Mouse (Mus musculus): ENCODE measurements around the gene Bclaf1. TPM values are rescaled to one million over a fixed set of nuclear protein-coding genes. Genes with fewer than 3 reads are reported as not detected.

Gene Bclaf1
- polyA plus RNA-seq (2016; fragmentation: Nextera tagmentation; extraction: Ambion mirVana), result 153 and 174 TPM in 2 replicates

GRCm38 (mm10) chr10:20311918-20312735 lies at the start of gene Bclaf1:
Gene Bclaf1, plus strand, starts transcription at chr10:20312469.
- Histone ChIP-seq H3K4me3 (peak within 1 kb of the TSS; percentile 88), H3K36me3 (peaks cover 20% of the 10 kb centered on the region), H3K27me3 (ENCODE audit: low read depth, poor library complexity, severe bottlenecking) (no peaks in the 10 kb centered on the region), H3K9me3 (replicated peaks) (no peaks in the 10 kb centered on the region), H3K4me1 (peaks cover 15% of the 10 kb centered on the region), H3K27ac (peak within 1 kb of the TSS; percentile 99)
- peak; percentile 100 for DNase-seq (ENCODE audit: low spot score)
- under 1% methylated on average over 84 of the region's 84 CpGs for WGBS

GRCm38 (mm10) chr10:20262896-20263295 lies 49.4 kb upstream of the Bclaf1 start:
- peaks cover 4% of the 10 kb centered on the region; the same call in 1 of the 2 replicates for H3K4me1 ChIP-seq
- WGBS, result 84% methylated on average over 6 of the region's 6 CpGs
- no peaks in the 10 kb centered on the region for H3K36me3 ChIP-seq
- DNase-seq (ENCODE audit: low spot score), result no peak
- no peaks in the 10 kb centered on the region for H3K9me3 ChIP-seq (replicated peaks)
- H3K4me3 ChIP-seq, result no peak overlapping the region
- peaks cover 19% of the 10 kb centered on the region; the same call in 1 of the 2 replicates for H3K27me3 ChIP-seq (ENCODE audit: low read depth, poor library complexity, severe bottlenecking)
- no peak overlapping the region for H3K27ac ChIP-seq

- peaks cover 21% of the 10 kb centered on the region; the same call in 1 of the 2 replicates for H3K27me3 ChIP-seq (ENCODE audit: low read depth, poor library complexity, severe bottlenecking)
Observed at GRCm38 (mm10) chr10:20264479-20264878, 47.8 kb upstream of the Bclaf1 start.

GRCm38 (mm10) chr10:20267032-20267431 lies 45.2 kb upstream of the Bclaf1 start:
- H3K4me3 ChIP-seq, result no peak overlapping the region
- no peak overlapping the region for H3K27ac ChIP-seq
- H3K9me3 ChIP-seq (replicated peaks), result no peaks in the 10 kb centered on the region
- no peaks in the 10 kb centered on the region for H3K36me3 ChIP-seq
- DNase-seq (ENCODE audit: low spot score), result no peak
- peaks cover 36% of the 10 kb centered on the region; the same call in 1 of the 2 replicates for H3K27me3 ChIP-seq (ENCODE audit: low read depth, poor library complexity, severe bottlenecking)
- WGBS, result 75% methylated on average over 10 of the region's 10 CpGs
- H3K4me1 ChIP-seq, result peaks cover 12% of the 10 kb centered on the region; the same call in 1 of the 2 replicates

More at GRCm38 (mm10) chr10:20264479-20264878, 47.8 kb upstream of the Bclaf1 start:
- Histone ChIP-seq H3K36me3 (no peaks in the 10 kb centered on the region), H3K4me1 (peaks cover 12% of the 10 kb centered on the region; the same call in 1 of the 2 replicates), H3K4me3 (no peak overlapping the region), H3K9me3 (replicated peaks) (no peaks in the 10 kb centered on the region), H3K27ac (no peak overlapping the region)
- WGBS, result 94% methylated on average over 7 of the region's 7 CpGs
- no peak for DNase-seq (ENCODE audit: low spot score)

- H3K27me3 ChIP-seq (ENCODE audit: low read depth, poor library complexity, severe bottlenecking), result peaks cover 55% of the 10 kb centered on the region
Observed at GRCm38 (mm10) chr10:20268945-20269344, 43.3 kb upstream of the Bclaf1 start.

GRCm38 (mm10) chr10:20272380-20272779 lies 39.9 kb upstream of the Bclaf1 start:
- no peak for DNase-seq (ENCODE audit: low spot score)
- Histone ChIP-seq H3K27me3 (ENCODE audit: low read depth, poor library complexity, severe bottlenecking) (peaks cover 44% of the 10 kb centered on the region), H3K27ac (no peak overlapping the region), H3K36me3 (no peaks in the 10 kb centered on the region), H3K4me1 (peaks cover 12% of the 10 kb centered on the region; the same call in 1 of the 2 replicates), H3K4me3 (no peak overlapping the region), H3K9me3 (replicated peaks) (no peaks in the 10 kb centered on the region)
- 86% methylated on average over 5 of the region's 5 CpGs for WGBS

More at GRCm38 (mm10) chr10:20268945-20269344, 43.3 kb upstream of the Bclaf1 start:
- Histone ChIP-seq H3K36me3 (no peaks in the 10 kb centered on the region), H3K9me3 (replicated peaks) (no peaks in the 10 kb centered on the region), H3K4me3 (no peak overlapping the region), H3K4me1 (peaks cover 12% of the 10 kb centered on the region; the same call in 1 of the 2 replicates), H3K27ac (no peak overlapping the region)
- 62% methylated on average over 7 of the region's 7 CpGs for WGBS
- DNase-seq (ENCODE audit: low spot score), result no peak

- Histone ChIP-seq H3K9me3 (replicated peaks) (no peaks in the 10 kb centered on the region), H3K4me3 (no peak overlapping the region), H3K27me3 (ENCODE audit: low read depth, poor library complexity, severe bottlenecking) (peaks cover 40% of the 10 kb centered on the region), H3K36me3 (no peaks in the 10 kb centered on the region), H3K27ac (no peak overlapping the region), H3K4me1 (peaks cover 12% of the 10 kb centered on the region; the same call in 1 of the 2 replicates)
- DNase-seq (ENCODE audit: low spot score), result no peak
- 59% methylated on average over 15 of the region's 15 CpGs for WGBS
Observed at GRCm38 (mm10) chr10:20273278-20273677, 39.0 kb upstream of the Bclaf1 start.

GRCm38 (mm10) chr10:20274022-20274421 lies 38.2 kb upstream of the Bclaf1 start:
- H3K4me1 ChIP-seq, result peaks cover 4% of the 10 kb centered on the region; the same call in 1 of the 2 replicates
- WGBS, result 83% methylated on average over 9 of the region's 9 CpGs
- H3K9me3 ChIP-seq (replicated peaks), result no peaks in the 10 kb centered on the region
- no peaks in the 10 kb centered on the region for H3K36me3 ChIP-seq
- no peak for DNase-seq (ENCODE audit: low spot score)
- no peak overlapping the region for H3K4me3 ChIP-seq
- H3K27ac ChIP-seq, result no peak overlapping the region
- peaks cover 40% of the 10 kb centered on the region for H3K27me3 ChIP-seq (ENCODE audit: low read depth, poor library complexity, severe bottlenecking)

GRCm38 (mm10) chr10:20281456-20281855 lies 30.8 kb upstream of the Bclaf1 start:
- no peak for DNase-seq (ENCODE audit: low spot score)
- H3K4me3 ChIP-seq, result no peak overlapping the region
- H3K27ac ChIP-seq, result no peak overlapping the region
- no peaks in the 10 kb centered on the region for H3K9me3 ChIP-seq (replicated peaks)
- no peaks in the 10 kb centered on the region for H3K36me3 ChIP-seq
- no peaks in the 10 kb centered on the region for H3K27me3 ChIP-seq (ENCODE audit: low read depth, poor library complexity, severe bottlenecking)
- H3K4me1 ChIP-seq, result peaks cover 19% of the 10 kb centered on the region
- WGBS, result 78% methylated on average over 2 of the region's 2 CpGs

- DNase-seq (ENCODE audit: low spot score), result peak; percentile 43
- Histone ChIP-seq H3K4me3 (no peak overlapping the region), H3K27ac (peak overlapping the region; percentile 50)
Observed at GRCm38 (mm10) chr10:20285289-20285975, 26.8 kb upstream of the Bclaf1 start.

GRCm38 (mm10) chr10:20285994-20286836 lies 26.1 kb upstream of the Bclaf1 start:
- Histone ChIP-seq H3K4me1 (peaks cover 28% of the 10 kb centered on the region), H3K27me3 (ENCODE audit: low read depth, poor library complexity, severe bottlenecking) (no peaks in the 10 kb centered on the region), H3K9me3 (replicated peaks) (no peaks in the 10 kb centered on the region), H3K27ac (peak overlapping the region; percentile 50), H3K36me3 (no peaks in the 10 kb centered on the region), H3K4me3 (no peak overlapping the region)
- DNase-seq (ENCODE audit: low spot score), result no peak
- 60% methylated on average over 15 of the region's 15 CpGs for WGBS

More at GRCm38 (mm10) chr10:20285289-20285975, 26.8 kb upstream of the Bclaf1 start:
- Histone ChIP-seq H3K27me3 (ENCODE audit: low read depth, poor library complexity, severe bottlenecking) (no peaks in the 10 kb centered on the region), H3K4me1 (peaks cover 27% of the 10 kb centered on the region), H3K36me3 (no peaks in the 10 kb centered on the region), H3K9me3 (replicated peaks) (no peaks in the 10 kb centered on the region)
- WGBS, result 36% methylated on average over 10 of the region's 10 CpGs

GRCm38 (mm10) chr10:20287369-20287768 lies 24.9 kb upstream of the Bclaf1 start:
- no peak for DNase-seq (ENCODE audit: low spot score)
- no peak overlapping the region for H3K4me3 ChIP-seq
- H3K4me1 ChIP-seq, result peaks cover 28% of the 10 kb centered on the region
- H3K36me3 ChIP-seq, result no peaks in the 10 kb centered on the region
- no peaks in the 10 kb centered on the region for H3K27me3 ChIP-seq (ENCODE audit: low read depth, poor library complexity, severe bottlenecking)
- 59% methylated on average over 6 of the region's 6 CpGs for WGBS
- no peak overlapping the region for H3K27ac ChIP-seq
- no peaks in the 10 kb centered on the region for H3K9me3 ChIP-seq (replicated peaks)
